Mouse (Mus musculus) small intestine, adult 2 months (tissue): Measurements from ENCODE around the gene Ly86. TPM values are rescaled to one million over a fixed set of nuclear protein-coding genes. Genes with fewer than 3 reads are reported as not detected.

Source experiments
- H3K27ac ChIP-seq: fragments of 200-500 bp; 2 replicates; pipeline ENCODE4 v1.5.1; 2012; ENCODE audit warnings: low read depth, low read length, control low read depth, inconsistent platforms; ENCODE audit not compliant: insufficient read depth
- H3K27me3 ChIP-seq: fragments of 200-500 bp; 2 replicates; pipeline ENCODE4 v1.6.1; 2012; ENCODE audit warnings: mild to moderate bottlenecking, moderate library complexity, low read length, inconsistent platforms; ENCODE audit not compliant: control insufficient read depth, insufficient read depth
- H3K36me3 ChIP-seq: fragments of 200-500 bp; 2 replicates; pipeline ENCODE4 v1.6.1; 2012; ENCODE audit warnings: mild to moderate bottlenecking, low read length, control low read depth, inconsistent platforms; ENCODE audit not compliant: control insufficient read depth, insufficient read depth
- H3K4me1 ChIP-seq: fragments of 200-500 bp; 2 replicates; pipeline ENCODE4 v1.6.1; 2012; ENCODE audit warnings: low read length, inconsistent platforms, mixed read lengths; ENCODE audit not compliant: control insufficient read depth, insufficient read depth, insufficient read length
- H3K4me3 ChIP-seq: fragments of 200-500 bp; 2 replicates; pipeline ENCODE4 v1.5.1; 2012; ENCODE audit warnings: low read depth, mild to moderate bottlenecking, control low read depth, inconsistent platforms, low read length, moderate library complexity
- CTCF ChIP-seq: fragments of 200-500 bp; IDR thresholded peaks from 2 replicates; pipeline ENCODE4 v1.5.1; 2012; ENCODE audit warnings: low read depth, mild to moderate bottlenecking, control low read depth, inconsistent platforms, low read length, moderate library complexity, mixed read lengths; ENCODE audit not compliant: insufficient replicate concordance, insufficient read length; ENCODE audit errors: extremely low read depth
- POLR2A ChIP-seq: fragments of 200-500 bp; IDR thresholded peaks from 2 replicates; pipeline ENCODE4 v1.6.1; 2012; ENCODE audit warnings: low read depth, mild to moderate bottlenecking, control low read depth, inconsistent platforms, low read length, moderate library complexity
- WGBS: fragments of 180-500 bp; shearing (Covaris S2); methylation state at CpG from one replicate; pipeline ENCODE4 v1.1.7; 2018; 5-methylcytosine and 5-hydroxymethylcytosine counted together
- polyA plus RNA-seq: library from polyadenylated mRNA; depleted of rRNA; stranded (reverse); fragments of >200 nt; gene quantifications from 2 replicates; pipeline ENCODE4 v1.2.3, GENCODE M21; 2012

The Ly86 gene
- polyA plus RNA-seq, 1 experiment = 2.3 TPM

DNA sequence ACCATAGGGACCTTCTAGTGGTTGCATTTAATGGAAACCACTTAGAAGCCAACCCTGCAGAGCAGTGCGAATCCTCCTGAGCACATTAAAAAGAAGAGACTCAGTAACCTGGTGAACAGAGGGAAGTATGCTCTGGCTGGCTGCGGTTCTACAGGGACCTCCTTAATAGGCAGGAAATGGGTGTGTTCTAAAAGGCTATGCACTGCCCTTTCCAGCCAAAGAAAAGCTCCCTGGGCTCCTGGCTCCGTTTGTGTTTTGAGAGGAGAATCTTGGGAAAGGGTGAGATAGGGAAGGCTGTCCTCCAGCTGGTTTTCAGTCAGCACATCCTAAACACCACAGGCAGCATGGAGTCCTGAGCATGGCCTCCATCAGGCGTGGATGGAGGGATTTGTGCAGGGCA, 8.9 kb downstream of the Ly86 start:
- H3K36me3 ChIP-seq = no peaks in the 10 kb centered on the region
- WGBS = 36% methylated on average over 4 of the region's 4 CpGs
- H3K4me1 ChIP-seq = peaks cover 2% of the 10 kb centered on the region; the same call in 1 of the 2 replicates
- no peaks in the 10 kb centered on the region for H3K27me3 ChIP-seq
- H3K27ac ChIP-seq = no peak overlapping the region
- TF ChIP-seq CTCF (no peak), POLR2A (no peak)
- H3K4me3 ChIP-seq = no peak overlapping the region

DNA sequence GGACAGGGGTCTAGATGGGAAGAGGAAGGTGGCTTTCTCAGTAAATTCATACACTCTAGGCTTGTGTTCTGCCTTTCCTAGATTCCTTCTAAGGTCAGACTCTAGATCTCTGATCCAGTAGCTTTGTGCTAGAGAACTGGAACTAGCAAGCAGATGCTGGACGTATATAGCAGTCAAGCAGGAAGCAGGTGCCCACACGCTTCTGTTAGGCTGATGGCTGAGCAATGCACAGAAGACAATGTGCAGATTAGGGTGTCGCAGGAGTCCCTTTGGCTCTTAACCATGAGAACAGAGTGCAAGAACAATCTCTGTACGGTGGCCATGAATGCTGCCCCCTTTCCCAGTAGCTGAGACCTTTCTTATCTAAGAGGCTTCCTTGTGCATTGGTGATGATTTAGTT, 9.4 kb downstream of the Ly86 start:
- Histone ChIP-seq H3K27ac (no peak overlapping the region; the same call in 1 of the 2 replicates), H3K4me1 (no peaks in the 10 kb centered on the region; the same call in 1 of the 2 replicates), H3K4me3 (no peak overlapping the region), H3K36me3 (no peaks in the 10 kb centered on the region), H3K27me3 (no peaks in the 10 kb centered on the region)
- no peak for TF ChIP-seq CTCF
- TF ChIP-seq POLR2A = no peak
- WGBS = 29% methylated on average over 4 of the region's 4 CpGs

DNA sequence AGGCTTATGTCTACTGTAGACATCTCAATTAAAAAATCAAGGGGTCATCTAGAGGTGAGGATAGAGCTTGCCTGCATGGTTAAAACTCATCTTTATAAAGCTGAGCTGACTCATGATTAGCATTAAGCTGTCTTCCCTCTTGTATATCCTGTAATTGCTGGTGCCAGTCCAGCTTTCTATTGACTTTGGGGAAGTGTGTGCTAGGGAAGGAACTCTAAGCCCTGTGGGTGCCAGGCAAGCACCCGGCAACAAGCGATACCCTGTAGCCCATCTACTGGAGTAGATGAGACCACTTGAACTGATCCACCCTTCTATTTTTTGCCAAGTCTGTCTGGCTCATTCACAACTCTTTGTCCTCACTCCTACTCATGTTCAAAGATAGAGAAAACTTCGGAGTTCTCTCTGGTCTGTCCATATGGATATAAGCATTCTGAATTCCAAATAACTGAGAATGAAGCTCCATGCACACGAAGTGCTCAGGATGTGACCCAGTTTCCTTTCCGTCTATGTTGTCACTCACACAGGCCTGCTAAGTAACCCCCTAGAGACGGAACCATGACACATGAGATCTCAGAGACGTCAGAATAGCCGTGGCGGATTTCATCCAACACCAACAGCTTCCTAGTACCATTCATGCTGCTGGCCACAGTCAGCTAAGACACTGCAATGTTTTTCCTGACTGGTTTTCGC, 10.8 kb downstream of the Ly86 start:
- TF ChIP-seq POLR2A (no peak), CTCF (no peak)
- Histone ChIP-seq H3K4me3 (no peak overlapping the region), H3K27me3 (no peaks in the 10 kb centered on the region), H3K27ac (no peak overlapping the region), H3K36me3 (no peaks in the 10 kb centered on the region), H3K4me1 (no peaks in the 10 kb centered on the region; the same call in 1 of the 2 replicates)
- WGBS = 86% methylated on average over 10 of the region's 10 CpGs

DNA sequence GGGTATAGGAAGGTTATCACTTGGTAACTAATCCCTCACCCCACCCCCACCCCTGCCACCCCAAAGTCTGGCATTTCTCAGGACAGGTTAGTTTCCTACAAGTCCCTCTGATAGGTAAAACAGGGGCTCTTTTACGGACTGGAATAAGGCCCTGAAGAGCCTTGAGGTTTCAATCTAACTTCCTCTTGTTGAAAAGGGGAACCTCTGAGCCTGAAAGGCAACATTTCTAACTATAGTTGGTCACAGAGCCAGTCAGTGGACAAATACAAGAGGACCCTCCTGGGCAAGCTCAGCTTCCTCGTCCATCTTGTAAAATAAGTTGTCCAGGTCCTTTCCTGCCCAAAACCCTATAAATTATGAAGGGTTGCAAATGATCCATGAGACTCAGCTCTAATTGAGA, 11.5 kb downstream of the Ly86 start:
- H3K4me1 ChIP-seq = no peaks in the 10 kb centered on the region; the same call in 1 of the 2 replicates
- WGBS = 86% methylated on average over 2 of the region's 2 CpGs
- TF ChIP-seq POLR2A = no peak
- no peak for TF ChIP-seq CTCF
- H3K27ac ChIP-seq = no peak overlapping the region
- H3K4me3 ChIP-seq = no peak overlapping the region
- no peaks in the 10 kb centered on the region for H3K27me3 ChIP-seq
- no peaks in the 10 kb centered on the region for H3K36me3 ChIP-seq

DNA sequence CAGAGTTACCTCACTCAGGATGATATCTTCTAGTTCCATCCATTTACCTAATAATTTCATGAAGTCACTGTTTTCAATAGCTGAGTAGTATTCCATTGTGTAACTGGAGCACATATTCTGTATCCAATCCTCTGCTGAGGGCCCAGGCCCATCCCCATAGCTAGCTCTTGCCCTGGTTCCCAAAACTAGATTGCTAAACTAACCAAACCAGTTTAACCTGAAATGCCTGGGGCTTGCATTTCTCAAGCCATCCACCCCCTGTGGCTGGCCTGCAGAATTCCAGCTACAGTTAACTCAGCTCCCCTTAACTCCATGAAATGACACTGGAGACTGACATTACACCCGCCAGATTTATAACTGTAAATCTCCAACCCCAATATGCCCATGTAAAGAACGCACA, 13.1 kb downstream of the Ly86 start:
- Histone ChIP-seq H3K4me1 (no peaks in the 10 kb centered on the region; the same call in 1 of the 2 replicates), H3K36me3 (no peaks in the 10 kb centered on the region), H3K4me3 (no peak overlapping the region), H3K27me3 (no peaks in the 10 kb centered on the region), H3K27ac (no peak overlapping the region)
- WGBS = 83% methylated on average over 2 of the region's 2 CpGs
- TF ChIP-seq POLR2A = no peak
- TF ChIP-seq CTCF = no peak

DNA sequence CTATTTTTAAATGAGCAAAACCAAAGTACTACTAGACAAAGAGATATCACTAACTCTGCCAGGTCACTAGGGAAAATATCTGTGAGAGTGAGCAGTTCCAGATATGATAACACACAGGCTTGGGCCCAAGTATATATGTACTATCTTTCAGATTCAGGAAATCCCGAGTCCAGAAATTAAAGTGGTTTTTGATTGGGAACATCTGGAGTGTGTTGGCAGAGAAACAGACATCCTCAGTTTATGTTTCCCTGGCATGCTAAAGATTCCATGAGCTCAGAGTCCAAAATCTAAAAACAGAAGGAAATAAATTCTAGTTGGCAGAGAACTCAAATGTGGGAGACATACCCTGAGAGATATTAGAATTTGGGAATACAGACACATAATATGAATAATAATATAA, 16.2 kb downstream of the Ly86 start:
- Histone ChIP-seq H3K27me3 (no peaks in the 10 kb centered on the region), H3K36me3 (no peaks in the 10 kb centered on the region), H3K4me3 (no peak overlapping the region), H3K27ac (no peak overlapping the region), H3K4me1 (no peaks in the 10 kb centered on the region)
- no peak for TF ChIP-seq CTCF
- no peak for TF ChIP-seq POLR2A
- 14% methylated on average over 1 of the region's 1 CpGs for WGBS

DNA sequence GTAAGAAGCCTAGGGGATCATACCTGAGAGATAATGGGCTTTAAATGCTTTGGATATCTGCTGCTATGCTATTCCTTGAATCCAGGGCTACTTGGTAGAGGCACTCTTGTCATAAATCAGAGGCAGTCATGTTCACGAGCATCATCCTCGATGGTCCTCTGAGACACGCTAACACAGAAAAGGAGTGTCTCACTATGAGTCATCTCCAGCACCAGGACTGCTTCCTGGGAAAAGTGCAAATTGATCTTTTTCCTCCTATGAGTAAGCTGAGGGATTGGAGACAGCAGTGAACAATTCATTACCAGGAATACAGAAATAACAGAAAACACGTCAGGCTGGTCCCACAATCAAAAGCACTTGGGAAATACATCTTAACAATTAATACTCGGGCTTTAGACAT, 19.3 kb downstream of the Ly86 start:
- H3K27ac ChIP-seq = no peak overlapping the region
- H3K4me3 ChIP-seq = no peak overlapping the region
- no peak for TF ChIP-seq POLR2A
- TF ChIP-seq CTCF = no peak
- WGBS = 51% methylated on average over 5 of the region's 5 CpGs
- no peaks in the 10 kb centered on the region for H3K36me3 ChIP-seq
- no peaks in the 10 kb centered on the region for H3K27me3 ChIP-seq
- no peaks in the 10 kb centered on the region for H3K4me1 ChIP-seq
